Mouse (Mus musculus): Measurements from ENCODE around the gene Olfr666. TPM values are rescaled to one million over a fixed set of nuclear protein-coding genes. Genes with fewer than 3 reads are reported as not detected.

Gene Olfr666
- polyA plus RNA-seq, 1 experiment from 2014 or later, result not detected

GRCm38 (mm10) chr7:104843731-104844287 is 51.9 kb downstream of the Olfr666 start:
- H3K36me3 ChIP-seq (ENCODE audit: control insufficient read depth, insufficient read depth, low read length), result no peaks in the 10 kb centered on the region
- no peak overlapping the region for H3K27ac ChIP-seq (ENCODE audit: low read length)
- H3K27me3 ChIP-seq (replicated peaks; ENCODE audit: control insufficient read depth, insufficient read depth, low read length), result no peaks in the 10 kb centered on the region
- H3K9ac ChIP-seq (ENCODE audit: low read depth, low read length), result no peak overlapping the region
- no peak for ATAC-seq
- H3K9me3 ChIP-seq (ENCODE audit: control insufficient read depth, low read length), result no peaks in the 10 kb centered on the region
- 76% methylated on average over 1 of the region's 1 CpGs for WGBS
- H3K4me1 ChIP-seq (ENCODE audit: control insufficient read depth, insufficient read depth, low read length), result no peaks in the 10 kb centered on the region
- no peak overlapping the region for H3K4me3 ChIP-seq (ENCODE audit: low read length)
- no peak overlapping the region for H3K4me2 ChIP-seq (ENCODE audit: low read depth, low read length)

GRCm38 (mm10) chr7:104842503-104842902 is 53.2 kb downstream of the Olfr666 start, which contains the start of gene Usp17lb:
Gene Usp17lb, minus strand, starts transcription at chr7:104842603.
- Histone ChIP-seq H3K4me2 (ENCODE audit: low read depth, low read length) (no peak within 1 kb of the TSS), H3K4me1 (ENCODE audit: control insufficient read depth, insufficient read depth, low read length) (no peaks in the 10 kb centered on the region), H3K27me3 (replicated peaks; ENCODE audit: control insufficient read depth, insufficient read depth, low read length) (no peaks in the 10 kb centered on the region), H3K27ac (ENCODE audit: low read length) (no peak within 1 kb of the TSS), H3K4me3 (ENCODE audit: low read length) (no peak within 1 kb of the TSS), H3K9me3 (ENCODE audit: control insufficient read depth, low read length) (no peaks in the 10 kb centered on the region), H3K9ac (ENCODE audit: low read depth, low read length) (no peak within 1 kb of the TSS), H3K36me3 (ENCODE audit: control insufficient read depth, insufficient read depth, low read length) (no peaks in the 10 kb centered on the region)
- WGBS, result 64% methylated on average over 1 of the region's 1 CpGs
- no peak for ATAC-seq

Other genes starting within 250 kb of the Olfr666 start
- gene Olfr658, start 248.6 kb downstream of the Olfr666 start, polyA plus RNA-seq (2015; fragmentation: Nextera tagmentation; extraction: Ambion mirVana), result not detected in 2 replicates
- not detected in 2 replicates for gene Olfr659, start 229.2 kb downstream of the Olfr666 start, polyA plus RNA-seq (2015; fragmentation: Nextera tagmentation; extraction: Ambion mirVana)
- not detected in 2 replicates for gene Olfr661, start 209.5 kb downstream of the Olfr666 start, polyA plus RNA-seq (2015; fragmentation: Nextera tagmentation; extraction: Ambion mirVana)
- gene Usp17le, start 118.5 kb downstream of the Olfr666 start, polyA plus RNA-seq (2015; fragmentation: Nextera tagmentation; extraction: Ambion mirVana), result not detected in 2 replicates
- gene Usp17lb, start 53.3 kb downstream of the Olfr666 start, polyA plus RNA-seq (2015; fragmentation: Nextera tagmentation; extraction: Ambion mirVana), result not detected in 2 replicates
- gene Usp17la, start 38.9 kb downstream of the Olfr666 start, polyA plus RNA-seq (2015; fragmentation: Nextera tagmentation; extraction: Ambion mirVana), result not detected in 2 replicates
- not detected in 2 replicates for gene Olfr665, start 17.9 kb downstream of the Olfr666 start, polyA plus RNA-seq (2015; fragmentation: Nextera tagmentation; extraction: Ambion mirVana)
- gene Olfr667, start 25.5 kb upstream of the Olfr666 start, polyA plus RNA-seq (2015; fragmentation: Nextera tagmentation; extraction: Ambion mirVana), result not detected in 2 replicates
- not detected in 2 replicates for gene Olfr668, start 32.1 kb upstream of the Olfr666 start, polyA plus RNA-seq (2015; fragmentation: Nextera tagmentation; extraction: Ambion mirVana)
- not detected in 2 replicates for gene Olfr669, start 38.3 kb upstream of the Olfr666 start, polyA plus RNA-seq (2015; fragmentation: Nextera tagmentation; extraction: Ambion mirVana)
- not detected in 2 replicates for gene Olfr670, start 66.7 kb upstream of the Olfr666 start, polyA plus RNA-seq (2015; fragmentation: Nextera tagmentation; extraction: Ambion mirVana)
- not detected in 2 replicates for gene Olfr671, start 83.2 kb upstream of the Olfr666 start, polyA plus RNA-seq (2015; fragmentation: Nextera tagmentation; extraction: Ambion mirVana)
- gene Olfr672, start 106.1 kb upstream of the Olfr666 start, polyA plus RNA-seq (2015; fragmentation: Nextera tagmentation; extraction: Ambion mirVana), result not detected in 2 replicates
- gene Olfr675, start 132.5 kb upstream of the Olfr666 start, polyA plus RNA-seq (2015; fragmentation: Nextera tagmentation; extraction: Ambion mirVana), result not detected in 2 replicates
- gene Olfr676, start 136.7 kb upstream of the Olfr666 start, polyA plus RNA-seq (2015; fragmentation: Nextera tagmentation; extraction: Ambion mirVana), result not detected in 2 replicates
- not detected in 2 replicates for gene Olfr677, start 155.4 kb upstream of the Olfr666 start, polyA plus RNA-seq (2015; fragmentation: Nextera tagmentation; extraction: Ambion mirVana)
- not detected in 2 replicates for gene Olfr678, start 168.5 kb upstream of the Olfr666 start, polyA plus RNA-seq (2015; fragmentation: Nextera tagmentation; extraction: Ambion mirVana)
- not detected in 2 replicates for gene Olfr679, start 185.3 kb upstream of the Olfr666 start, polyA plus RNA-seq (2015; fragmentation: Nextera tagmentation; extraction: Ambion mirVana)
- gene Olfr680-ps1, start 196.9 kb upstream of the Olfr666 start, polyA plus RNA-seq (2015; fragmentation: Nextera tagmentation; extraction: Ambion mirVana), result not detected in 2 replicates
- not detected in 2 replicates for gene Olfr681, start 220.9 kb upstream of the Olfr666 start, polyA plus RNA-seq (2015; fragmentation: Nextera tagmentation; extraction: Ambion mirVana)

All from intestine, embryonic 16.5 days (tissue).